Mouse (Mus musculus) hindbrain, embryonic 10.5 days (tissue): ENCODE data around the gene Slc22a18. TPM values are rescaled to one million over a fixed set of nuclear protein-coding genes. Genes with fewer than 3 reads are reported as not detected.

Source experiments
- DNase-seq: peaks from one replicate; pipeline ENCODE4 v3.0.0-alpha.2; 2017; ENCODE audit warnings: low spot score
- H3K27ac ChIP-seq: fragments of 300-500 bp; sonication (generic); 2 replicates; pipeline ENCODE4 v1.5.1; 2016; ENCODE audit warnings: mild to moderate bottlenecking, moderate library complexity
- H3K27me3 ChIP-seq: fragments of 300-500 bp; sonication (generic); 2 replicates; pipeline ENCODE4 v1.6.1; 2016; ENCODE audit warnings: mild to moderate bottlenecking; ENCODE audit not compliant: poor library complexity, insufficient read depth, severe bottlenecking
- H3K36me3 ChIP-seq: fragments of 300-500 bp; sonication (generic); 2 replicates; pipeline ENCODE4 v1.6.1; 2016; ENCODE audit warnings: mild to moderate bottlenecking, moderate library complexity
- H3K4me1 ChIP-seq: fragments of 300-500 bp; sonication (generic); replicated peaks from 2 replicates; pipeline ENCODE4 v1.6.1; 2016; ENCODE audit warnings: mild to moderate bottlenecking
- H3K4me3 ChIP-seq: fragments of 300-500 bp; sonication (generic); 2 replicates; pipeline ENCODE4 v1.5.1; 2016; ENCODE audit warnings: mild to moderate bottlenecking, moderate library complexity
- H3K9me3 ChIP-seq: fragments of 300-500 bp; sonication (generic); 2 replicates; pipeline ENCODE4 v1.6.1; 2016; ENCODE audit warnings: mild to moderate bottlenecking, moderate library complexity
- WGBS: fragments of 180-500 bp; shearing (Covaris S2); methylation state at CpG from one replicate; pipeline ENCODE4 v1.1.7; 2016; 5-methylcytosine and 5-hydroxymethylcytosine counted together
- polyA plus RNA-seq: library from polyadenylated mRNA; unstranded; fragments of >200 nt; fragmentation: Nextera tagmentation; extraction: Ambion mirVana; gene quantifications from 2 replicates; pipeline ENCODE4 v1.2.1, GENCODE M21; 2016

Gene Slc22a18
- polyA plus RNA-seq, 1 experiment from 2014 or later = 0.58 TPM

DNA sequence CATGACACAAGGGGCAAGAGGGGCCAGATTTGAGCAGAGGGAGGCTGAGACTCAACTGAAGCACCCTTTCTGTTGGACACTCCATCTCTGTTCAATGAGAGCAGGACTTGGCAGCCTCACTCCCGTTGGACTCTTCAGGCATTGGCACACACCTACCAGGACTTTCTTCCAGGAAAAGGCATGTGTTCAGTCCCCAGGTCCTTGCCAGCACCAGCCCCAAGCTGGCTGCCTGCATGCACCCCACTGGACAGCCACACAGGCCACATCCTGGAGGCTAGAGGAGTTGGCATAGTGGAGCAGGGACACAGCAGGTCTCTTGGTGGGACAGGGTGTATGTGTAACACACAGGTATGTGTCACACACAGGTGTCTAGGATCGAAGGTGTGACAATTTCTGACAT is 26.4 kb upstream of the Slc22a18 start:
- H3K27ac ChIP-seq = no peak overlapping the region
- H3K36me3 ChIP-seq = no peaks in the 10 kb centered on the region
- 80% methylated on average over 2 of the region's 2 CpGs for WGBS
- no peaks in the 10 kb centered on the region for H3K9me3 ChIP-seq
- no peak for DNase-seq
- no peak overlapping the region for H3K4me3 ChIP-seq
- peaks cover 73% of the 10 kb centered on the region for H3K27me3 ChIP-seq
- H3K4me1 ChIP-seq = peaks cover 60% of the 10 kb centered on the region

GRCm38 (mm10) chr7:143458963-143459331 is 14.6 kb upstream of the Slc22a18 start:
- DNase-seq = peak; percentile 40
- peaks cover 44% of the 10 kb centered on the region for H3K4me1 ChIP-seq
- peak overlapping the region; percentile 62 for H3K4me3 ChIP-seq
- WGBS = 26% methylated on average over 38 of the region's 38 CpGs
- H3K9me3 ChIP-seq = peaks cover 39% of the 10 kb centered on the region
- H3K36me3 ChIP-seq = 0 out of 2 replicates have a peak, but pooled peaks cover 10% of the 10 kb centered on the region
- peak overlapping the region; percentile 90 for H3K27ac ChIP-seq
- peaks cover 63% of the 10 kb centered on the region for H3K27me3 ChIP-seq

DNA sequence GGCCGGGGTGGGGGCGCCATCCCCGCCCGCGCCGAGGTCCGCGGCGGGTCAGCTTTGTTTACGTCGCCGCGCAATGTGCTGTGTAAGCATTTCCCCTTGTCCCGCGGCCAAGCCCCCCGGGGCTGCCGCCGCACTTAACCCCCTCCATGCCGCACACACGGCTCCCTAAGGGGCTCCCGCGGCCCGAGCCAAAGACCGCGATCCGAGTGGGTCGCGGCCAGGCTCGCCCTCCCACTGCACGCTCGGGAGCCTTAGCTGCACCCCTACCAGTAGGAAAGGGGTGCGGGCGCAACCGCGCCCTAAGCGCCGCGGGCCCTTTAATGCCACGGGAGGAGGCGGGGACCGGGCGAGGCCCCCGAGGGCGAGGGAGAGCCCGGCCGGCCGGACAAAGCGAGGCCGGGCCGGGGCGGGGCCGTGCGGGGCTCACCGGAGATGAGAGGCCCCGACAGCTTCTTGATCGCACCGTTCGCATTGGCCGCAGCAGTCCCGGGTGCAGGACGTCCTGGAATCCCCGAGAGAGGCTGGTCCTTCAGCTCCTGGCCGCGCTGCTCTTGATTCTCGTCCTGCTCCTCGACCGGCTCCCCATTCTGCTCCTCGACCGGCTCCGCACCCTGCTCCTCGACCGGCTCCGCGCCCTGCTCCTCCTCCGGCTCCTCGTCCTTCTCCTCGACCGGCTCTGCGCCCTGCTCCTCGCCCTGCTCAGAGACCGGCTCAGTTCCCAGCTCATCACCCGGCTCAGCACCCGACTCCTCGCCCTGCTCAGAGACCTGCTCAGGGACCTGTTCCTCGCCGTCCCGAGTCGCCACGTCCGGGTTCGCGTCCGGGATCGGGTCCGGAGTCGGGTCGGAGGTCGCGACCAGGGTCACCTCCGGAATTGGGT is 14.0 kb upstream of the Slc22a18 start:
- peak overlapping the region; percentile 62 for H3K4me3 ChIP-seq
- H3K4me1 ChIP-seq = peaks cover 50% of the 10 kb centered on the region
- H3K36me3 ChIP-seq = 0 out of 2 replicates have a peak, but pooled peaks cover 10% of the 10 kb centered on the region
- peaks cover 69% of the 10 kb centered on the region for H3K27me3 ChIP-seq
- 27% methylated on average over 100 of the region's 100 CpGs for WGBS
- H3K27ac ChIP-seq = peak overlapping the region; percentile 90
- peaks cover 44% of the 10 kb centered on the region for H3K9me3 ChIP-seq
- DNase-seq = peak; percentile 50

DNA sequence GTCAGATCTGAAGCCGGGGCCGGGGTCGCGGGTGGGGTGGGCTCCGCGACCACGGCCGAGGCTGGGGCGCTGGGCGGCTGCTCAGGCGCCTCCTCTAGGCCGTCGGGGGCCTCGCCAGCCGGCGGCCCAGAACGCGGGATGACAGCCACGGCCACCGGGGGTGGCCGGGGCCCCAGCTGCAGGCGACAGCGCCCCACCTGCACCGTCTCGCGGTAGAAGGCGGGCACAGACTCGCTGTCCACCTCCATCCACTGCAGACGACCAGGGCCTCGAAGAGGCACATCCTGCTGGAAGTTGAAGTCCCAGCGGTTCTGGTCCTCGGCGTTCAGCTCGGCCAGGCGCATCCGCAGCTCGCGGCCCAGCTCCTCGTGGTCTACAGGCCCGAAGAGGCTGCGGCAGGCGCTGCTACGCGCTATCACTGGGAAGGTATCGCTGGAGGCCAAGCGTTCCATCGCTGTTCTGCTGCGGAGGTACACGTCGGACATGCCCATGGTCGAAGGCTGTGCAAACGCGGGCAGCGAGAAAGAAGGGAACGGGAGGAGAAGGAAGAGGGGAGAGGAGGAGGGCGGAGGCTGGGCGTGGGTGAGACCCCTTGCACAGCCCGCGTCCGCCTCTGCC is 13.2 kb upstream of the Slc22a18 start:
- 0 out of 2 replicates have a peak, but pooled peaks cover 10% of the 10 kb centered on the region for H3K36me3 ChIP-seq
- H3K27ac ChIP-seq = peak overlapping the region; percentile 90
- H3K4me1 ChIP-seq = peaks cover 58% of the 10 kb centered on the region
- H3K4me3 ChIP-seq = peak overlapping the region; percentile 62
- H3K9me3 ChIP-seq = peaks cover 50% of the 10 kb centered on the region
- 41% methylated on average over 60 of the region's 60 CpGs for WGBS
- peaks cover 76% of the 10 kb centered on the region for H3K27me3 ChIP-seq
- DNase-seq = no peak

DNA sequence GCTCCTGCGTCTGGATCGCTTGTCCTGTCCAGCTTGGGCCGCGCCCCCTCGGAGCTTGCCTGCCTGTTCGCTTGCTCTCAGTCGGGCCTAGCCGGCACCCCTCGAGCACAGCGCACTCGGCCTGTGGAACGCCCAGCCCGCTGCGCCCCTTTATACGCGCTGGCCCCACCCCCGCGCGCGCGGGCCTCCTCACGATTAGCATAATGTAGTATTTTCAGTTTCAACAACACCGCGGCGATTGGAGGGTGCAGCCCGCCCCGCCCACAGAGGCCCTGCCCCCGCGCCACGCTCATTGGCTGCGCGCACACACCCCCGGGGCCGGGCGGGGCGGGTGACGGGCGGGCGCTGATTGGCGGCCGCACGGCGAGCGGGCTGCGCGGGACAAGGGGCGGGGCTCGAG is 12.7 kb upstream of the Slc22a18 start, which contains the start of gene Cdkn1c:
Gene Cdkn1c (minus strand): TSS at position 177 of the 400 bp plus-strand sequence.
- Histone ChIP-seq H3K9me3 (peaks cover 50% of the 10 kb centered on the region), H3K36me3 (0 out of 2 replicates have a peak, but pooled peaks cover 10% of the 10 kb centered on the region), H3K4me1 (peaks cover 60% of the 10 kb centered on the region), H3K27ac (peak within 1 kb of the TSS; percentile 90), H3K4me3 (peak within 1 kb of the TSS; percentile 62), H3K27me3 (peaks cover 82% of the 10 kb centered on the region)
- DNase-seq = peak; percentile 91
- 27% methylated on average over 42 of the region's 48 CpGs for WGBS

DNA sequence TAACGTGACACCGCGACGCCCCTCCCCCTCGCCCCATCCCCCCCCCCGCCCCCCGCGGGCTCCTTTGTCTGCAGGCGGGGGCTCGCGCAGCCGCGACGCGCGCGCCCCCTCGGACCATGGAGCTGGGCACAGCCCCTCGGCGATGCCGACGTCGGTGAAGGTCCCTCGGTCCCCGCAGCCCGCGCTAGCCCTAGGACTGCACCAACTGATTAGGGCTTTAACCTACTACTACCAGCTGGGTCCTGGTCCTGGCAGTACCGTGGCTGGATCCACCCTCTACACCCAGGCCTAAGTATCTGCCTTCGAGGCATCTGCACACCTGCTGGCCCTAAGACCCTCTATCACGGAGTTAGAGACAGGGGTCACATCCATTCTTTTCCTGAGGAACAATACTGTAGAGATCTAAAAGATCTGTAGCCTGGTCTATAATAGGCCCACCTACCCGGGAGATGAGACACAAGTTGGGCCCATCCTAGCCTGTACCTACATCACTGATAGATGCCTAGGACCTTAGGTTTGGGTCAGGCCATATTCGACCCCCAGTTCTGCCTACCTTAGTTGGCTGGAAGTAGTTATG is 12.2 kb upstream of the Slc22a18 start:
- WGBS = 35% methylated on average over 21 of the region's 32 CpGs
- no peak for DNase-seq
- H3K27me3 ChIP-seq = peaks cover 82% of the 10 kb centered on the region
- peaks cover 50% of the 10 kb centered on the region for H3K9me3 ChIP-seq
- peak overlapping the region; percentile 90 for H3K27ac ChIP-seq
- H3K4me3 ChIP-seq = peak overlapping the region; percentile 62
- peaks cover 64% of the 10 kb centered on the region for H3K4me1 ChIP-seq
- H3K36me3 ChIP-seq = 0 out of 2 replicates have a peak, but pooled peaks cover 10% of the 10 kb centered on the region

- H3K27ac ChIP-seq = peak overlapping the region; percentile 90
- 0 out of 2 replicates have a peak, but pooled peaks cover 10% of the 10 kb centered on the region for H3K36me3 ChIP-seq
- H3K27me3 ChIP-seq = peaks cover 82% of the 10 kb centered on the region
- 41% methylated on average over 11 of the region's 11 CpGs for WGBS
- peaks cover 65% of the 10 kb centered on the region for H3K4me1 ChIP-seq
- peak; percentile 18 for DNase-seq
- H3K9me3 ChIP-seq = peaks cover 50% of the 10 kb centered on the region
- H3K4me3 ChIP-seq = peak overlapping the region; percentile 62; the same call in 1 of the 2 replicates
Observed at GRCm38 (mm10) chr7:143461920-143462319, 11.6 kb upstream of the Slc22a18 start.

- 83% methylated on average over 5 of the region's 5 CpGs for WGBS
- Histone ChIP-seq H3K36me3 (0 out of 2 replicates have a peak, but pooled peaks cover 10% of the 10 kb centered on the region), H3K27me3 (peaks cover 79% of the 10 kb centered on the region), H3K27ac (peak overlapping the region; percentile 69), H3K9me3 (peaks cover 50% of the 10 kb centered on the region), H3K4me3 (no peak overlapping the region), H3K4me1 (peaks cover 71% of the 10 kb centered on the region)
- no peak for DNase-seq
Observed at GRCm38 (mm10) chr7:143462516-143462915, 11.0 kb upstream of the Slc22a18 start.

DNA sequence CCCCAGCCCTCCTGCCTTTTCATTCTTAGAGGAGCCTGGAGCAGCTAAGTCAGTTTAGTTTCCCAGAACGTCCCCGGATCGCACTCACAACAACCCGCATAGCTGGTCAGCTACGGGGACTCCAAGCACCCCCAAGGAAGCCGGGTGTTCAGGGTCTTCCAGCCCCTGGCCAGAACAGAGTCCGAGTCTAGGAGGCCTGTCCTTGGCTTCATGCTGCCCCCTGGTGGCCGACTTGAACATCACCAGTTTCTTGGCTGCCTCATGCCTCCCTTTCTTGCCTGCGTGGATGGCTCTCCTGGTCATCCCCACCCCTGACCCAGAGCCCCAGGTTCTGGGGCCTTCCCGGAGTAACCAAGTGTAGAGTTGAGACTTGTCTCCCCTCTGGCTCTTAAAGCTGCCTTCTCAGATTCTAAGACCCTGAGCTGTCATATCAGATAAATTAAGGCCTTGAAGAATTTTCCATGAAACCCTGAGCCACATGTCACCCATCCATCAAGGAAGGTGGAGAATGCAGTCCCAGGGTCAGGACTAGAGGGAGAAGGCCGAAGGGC is 9.6 kb upstream of the Slc22a18 start:
- no peak overlapping the region for H3K4me3 ChIP-seq
- WGBS = 29% methylated on average over 11 of the region's 11 CpGs
- H3K27me3 ChIP-seq = peaks cover 75% of the 10 kb centered on the region
- H3K9me3 ChIP-seq = peaks cover 47% of the 10 kb centered on the region
- H3K27ac ChIP-seq = peak overlapping the region; percentile 84; the same call in 1 of the 2 replicates
- 0 out of 2 replicates have a peak, but pooled peaks cover 1% of the 10 kb centered on the region for H3K36me3 ChIP-seq
- peaks cover 73% of the 10 kb centered on the region for H3K4me1 ChIP-seq
- DNase-seq = peak; percentile 85

- Histone ChIP-seq H3K4me3 (peak overlapping the region; percentile 48), H3K4me1 (peaks cover 68% of the 10 kb centered on the region), H3K27ac (peak overlapping the region; percentile 84), H3K27me3 (peaks cover 67% of the 10 kb centered on the region), H3K36me3 (no peaks in the 10 kb centered on the region), H3K9me3 (peaks cover 36% of the 10 kb centered on the region)
- 24% methylated on average over 56 of the region's 56 CpGs for WGBS
- DNase-seq = peak; percentile 64
Observed at GRCm38 (mm10) chr7:143464811-143465560, 8.6 kb upstream of the Slc22a18 start.

DNA sequence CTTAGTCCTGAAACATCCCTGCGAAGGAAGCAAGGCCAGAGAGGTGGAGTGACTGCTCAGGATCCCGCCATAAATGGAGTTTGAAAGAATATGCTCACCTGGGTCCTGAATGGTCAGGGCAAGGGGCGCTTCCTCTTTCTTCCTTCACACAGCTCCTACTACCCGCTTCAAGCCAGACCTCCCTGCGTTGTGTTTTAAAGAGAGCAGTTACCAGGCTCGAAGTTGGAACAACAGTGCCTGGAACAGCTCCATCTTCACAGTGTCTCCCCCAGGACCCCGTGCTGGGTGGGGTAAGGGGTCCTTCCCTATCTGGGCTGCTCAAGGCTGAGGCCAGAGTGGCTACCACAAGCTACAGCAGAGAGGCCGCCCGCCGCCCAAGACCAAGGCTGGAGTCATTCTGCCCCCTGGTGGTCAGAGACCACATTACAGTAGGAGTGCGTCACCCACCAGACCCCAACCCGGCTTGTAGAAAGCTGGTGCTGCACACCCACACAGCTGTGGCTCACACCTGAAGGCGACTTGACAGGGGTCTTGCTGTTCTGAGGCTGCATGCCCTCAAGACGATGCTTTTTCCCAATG is 7.3 kb upstream of the Slc22a18 start:
- Histone ChIP-seq H3K27me3 (peaks cover 60% of the 10 kb centered on the region), H3K4me1 (peaks cover 63% of the 10 kb centered on the region), H3K4me3 (no peak overlapping the region), H3K36me3 (no peaks in the 10 kb centered on the region), H3K9me3 (peaks cover 24% of the 10 kb centered on the region), H3K27ac (peak overlapping the region; percentile 56; the same call in 1 of the 2 replicates)
- WGBS = 34% methylated on average over 14 of the region's 14 CpGs
- peak; percentile 87 for DNase-seq
